Mouse (Mus musculus) forebrain, postnatal 0 days (tissue): ENCODE data around the gene Psme2. TPM values are rescaled to one million over a fixed set of nuclear protein-coding genes. Genes with fewer than 3 reads are reported as not detected.
A peak's percentile ranks its signal among the peaks of the same experiment; 100 is the strongest.

Source experiments
- ATAC-seq: fragments of 200-750 bp; cut with Nextera tagmentation; 2 replicates; pipeline ENCODE4 v1.8.0; 2017; ENCODE audit warnings: mild to moderate bottlenecking, moderate library complexity
- DNase-seq: peaks from one replicate; pipeline ENCODE4 v3.0.0-alpha.2; 2015
- H3K27ac ChIP-seq: fragments of 300-500 bp; sonication (generic); 2 replicates; pipeline ENCODE4 v1.5.1; 2014; ENCODE audit warnings: low read depth, mild to moderate bottlenecking, antibody characterized with exemption, low read length, moderate library complexity, mixed read lengths
- H3K27me3 ChIP-seq: fragments of 300-500 bp; sonication (generic); 2 replicates; pipeline ENCODE4 v1.6.1; 2014; ENCODE audit warnings: mild to moderate bottlenecking, low read length, mixed read lengths; ENCODE audit not compliant: insufficient read depth
- H3K36me3 ChIP-seq: fragments of 300-500 bp; sonication (generic); 2 replicates; pipeline ENCODE4 v1.6.1; 2014; ENCODE audit warnings: mild to moderate bottlenecking, moderate library complexity; ENCODE audit not compliant: insufficient read depth
- H3K4me1 ChIP-seq: fragments of 300-500 bp; sonication (generic); 2 replicates; pipeline ENCODE4 v1.6.1; 2014; ENCODE audit warnings: antibody characterized with exemption; ENCODE audit not compliant: insufficient read depth
- H3K4me2 ChIP-seq: fragments of 300-500 bp; sonication (generic); 2 replicates; pipeline ENCODE4 v1.6.1; 2014; ENCODE audit warnings: low read depth, mild to moderate bottlenecking, moderate library complexity
- H3K4me3 ChIP-seq: fragments of 300-500 bp; sonication (generic); 2 replicates; pipeline ENCODE4 v1.5.1; 2014; ENCODE audit warnings: low read depth, low read length, mixed read lengths
- H3K9ac ChIP-seq: fragments of 300-500 bp; sonication (generic); 2 replicates; pipeline ENCODE4 v1.6.1; 2014; ENCODE audit warnings: mild to moderate bottlenecking
- H3K9me3 ChIP-seq: fragments of 300-500 bp; sonication (generic); 2 replicates; pipeline ENCODE4 v1.6.1; 2016; ENCODE audit warnings: low read length
- CTCF ChIP-seq: sonication (generic); IDR thresholded peaks from 2 replicates; pipeline ENCODE4 v1.5.1; 2016; ENCODE audit warnings: antibody characterized with exemption, control low read depth, low read depth
- WGBS: fragments of 180-500 bp; shearing (Covaris S2); extraction: QIAGEN DNeasy Blood & Tissue Kit; methylation state at CpG from one replicate; pipeline ENCODE4 v1.1.7; 2014; 5-methylcytosine and 5-hydroxymethylcytosine counted together
- polyA plus RNA-seq: library from polyadenylated mRNA; unstranded; fragments of >200 nt; fragmentation: Nextera tagmentation; extraction: Ambion mirVana; gene quantifications from 2 replicates; pipeline ENCODE4 v1.2.1, GENCODE M21; 2015
- total RNA-seq: library from RNA; depleted of rRNA; stranded (reverse); fragments of >200 nt; gene quantifications from 2 replicates; pipeline ENCODE4 v1.2.3, GENCODE M21; 2014

Gene Psme2
- total and polyA plus RNA-seq, 2 experiments from 2014 or later = 76.2 to 171 TPM

DNA sequence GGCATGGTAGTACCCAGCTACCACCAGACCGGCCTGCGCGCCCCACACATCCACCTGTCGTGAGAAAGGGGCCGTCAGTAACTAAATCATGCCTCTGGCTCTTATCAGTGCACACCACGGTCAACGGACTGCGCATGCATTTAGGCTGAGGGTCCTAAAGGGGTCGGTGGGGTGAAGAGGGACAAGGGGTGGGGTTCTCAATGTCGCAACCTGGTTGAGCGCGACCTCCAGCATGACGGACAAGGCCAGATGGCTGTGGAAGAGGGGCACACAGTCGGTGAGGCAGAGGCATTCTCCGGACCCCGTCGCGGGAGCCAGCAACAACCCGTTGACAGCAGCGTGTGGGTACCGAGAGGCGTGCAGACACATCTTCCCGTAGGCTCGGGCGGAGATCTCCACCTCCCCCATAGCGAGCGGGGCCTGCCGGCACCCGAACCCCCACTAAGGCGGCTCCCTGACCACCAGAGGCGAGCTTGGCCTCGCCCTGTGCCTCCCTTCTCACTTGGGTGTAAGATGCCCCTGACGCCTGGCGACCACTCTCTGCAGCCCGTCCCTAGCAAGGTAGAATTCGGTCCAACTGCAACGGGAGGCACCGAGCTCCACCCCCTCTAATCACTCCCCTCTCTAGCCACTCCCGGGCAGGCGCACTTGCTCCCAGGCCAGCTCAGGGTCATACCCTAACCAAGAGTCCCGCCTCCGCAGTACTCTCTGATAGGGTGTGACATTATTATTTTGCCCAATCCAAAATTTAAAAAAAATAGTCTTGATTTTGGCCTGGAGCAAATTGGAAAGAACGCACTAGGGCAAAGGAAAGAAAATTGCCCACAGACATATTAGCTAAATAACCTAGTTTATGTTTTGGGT, 6.0 kb downstream of the Psme2 start, which contains the start of gene Emc9:
Gene Emc9 (minus strand): TSS at position 601 of the 864 bp plus-strand sequence.
- peak within 1 kb of the TSS; percentile 68 for H3K4me2 ChIP-seq
- no peaks in the 10 kb centered on the region for H3K27me3 ChIP-seq
- peak; percentile 89 for ATAC-seq
- H3K9me3 ChIP-seq = no peaks in the 10 kb centered on the region
- WGBS = 5% methylated on average over 43 of the region's 43 CpGs
- H3K27ac ChIP-seq = 0 out of 2 replicates have a peak within 1 kb of the TSS, but pooled peaks have one; percentile 3
- H3K4me3 ChIP-seq = peak within 1 kb of the TSS; percentile 48
- no peak for DNase-seq
- H3K9ac ChIP-seq = peak within 1 kb of the TSS; percentile 60
- TF ChIP-seq CTCF = no peak
- peaks cover 2% of the 10 kb centered on the region; the same call in 1 of the 2 replicates for H3K4me1 ChIP-seq
- peaks cover 17% of the 10 kb centered on the region for H3K36me3 ChIP-seq

DNA sequence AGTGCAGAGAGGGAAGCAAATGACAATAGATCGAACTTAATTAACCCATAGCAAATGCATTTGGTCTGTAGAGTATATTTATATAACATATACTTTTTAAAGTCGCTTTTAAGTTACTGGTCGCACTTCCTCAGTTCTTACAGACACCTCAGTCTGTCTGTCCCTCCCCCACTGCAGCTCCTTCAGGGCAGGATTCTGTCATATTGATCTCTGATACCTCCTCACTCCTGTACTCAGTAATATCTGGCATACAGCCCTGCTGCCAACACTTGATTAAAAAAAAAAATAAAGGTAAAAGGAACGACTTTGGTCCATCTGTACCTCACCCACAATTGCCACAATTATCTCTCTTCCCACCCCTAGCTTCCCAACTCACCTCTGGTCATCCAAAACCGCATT, 6.6 kb downstream of the Psme2 start:
- no peak for TF ChIP-seq CTCF
- ATAC-seq (0 out of 2 replicates have a peak, but pooled peaks have one; percentile 2), DNase-seq (no peak)
- H3K9me3 ChIP-seq = no peaks in the 10 kb centered on the region
- no peaks in the 10 kb centered on the region for H3K27me3 ChIP-seq
- peak overlapping the region; percentile 60 for H3K9ac ChIP-seq
- peaks cover 19% of the 10 kb centered on the region for H3K36me3 ChIP-seq
- no peaks in the 10 kb centered on the region for H3K4me1 ChIP-seq
- no peak overlapping the region for H3K27ac ChIP-seq
- H3K4me2 ChIP-seq = peak overlapping the region; percentile 68
- 42% methylated on average over 5 of the region's 5 CpGs for WGBS
- peak overlapping the region; percentile 48 for H3K4me3 ChIP-seq

- DNase-seq (no peak), ATAC-seq (no peak)
- 73% methylated on average over 9 of the region's 9 CpGs for WGBS
- H3K4me2 ChIP-seq = no peak overlapping the region
- H3K9me3 ChIP-seq = no peaks in the 10 kb centered on the region
- TF ChIP-seq CTCF = peak; percentile 36
- H3K4me1 ChIP-seq = no peaks in the 10 kb centered on the region; the same call in 1 of the 2 replicates
- H3K27ac ChIP-seq = no peak overlapping the region
- no peaks in the 10 kb centered on the region for H3K27me3 ChIP-seq
- peaks cover 19% of the 10 kb centered on the region for H3K36me3 ChIP-seq
- no peak overlapping the region for H3K4me3 ChIP-seq
- no peak overlapping the region for H3K9ac ChIP-seq
Measured at GRCm38 (mm10) chr14:55581981-55582681, 8.8 kb downstream of the Psme2 start.

DNA sequence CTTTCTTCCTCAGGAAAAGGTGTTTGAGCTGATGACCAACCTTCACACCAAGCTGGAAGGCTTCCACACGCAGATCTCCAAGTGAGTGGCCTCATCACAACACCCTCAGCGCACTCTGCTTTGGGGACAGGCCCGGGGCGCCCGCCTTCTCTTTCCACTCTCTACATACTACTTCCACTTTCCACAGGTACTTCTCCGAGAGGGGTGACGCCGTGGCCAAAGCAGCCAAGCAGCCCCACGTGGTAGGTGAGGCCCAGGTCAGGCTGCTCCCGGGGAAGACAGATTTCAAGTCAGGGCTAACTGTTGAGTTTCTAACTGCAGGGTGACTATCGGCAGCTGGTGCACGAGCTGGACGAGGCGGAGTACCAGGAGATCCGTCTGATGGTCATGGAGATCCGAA, 10.2 kb downstream of the Psme2 start:
- no peak for DNase-seq
- no peaks in the 10 kb centered on the region for H3K9me3 ChIP-seq
- peaks cover 19% of the 10 kb centered on the region for H3K36me3 ChIP-seq
- no peaks in the 10 kb centered on the region for H3K27me3 ChIP-seq
- TF ChIP-seq CTCF = no peak
- no peaks in the 10 kb centered on the region; the same call in 1 of the 2 replicates for H3K4me1 ChIP-seq
- ATAC-seq = no peak
- no peak overlapping the region for H3K4me2 ChIP-seq
- H3K4me3 ChIP-seq = no peak overlapping the region
- H3K9ac ChIP-seq = no peak overlapping the region
- WGBS = 94% methylated on average over 16 of the region's 16 CpGs
- no peak overlapping the region for H3K27ac ChIP-seq

DNA sequence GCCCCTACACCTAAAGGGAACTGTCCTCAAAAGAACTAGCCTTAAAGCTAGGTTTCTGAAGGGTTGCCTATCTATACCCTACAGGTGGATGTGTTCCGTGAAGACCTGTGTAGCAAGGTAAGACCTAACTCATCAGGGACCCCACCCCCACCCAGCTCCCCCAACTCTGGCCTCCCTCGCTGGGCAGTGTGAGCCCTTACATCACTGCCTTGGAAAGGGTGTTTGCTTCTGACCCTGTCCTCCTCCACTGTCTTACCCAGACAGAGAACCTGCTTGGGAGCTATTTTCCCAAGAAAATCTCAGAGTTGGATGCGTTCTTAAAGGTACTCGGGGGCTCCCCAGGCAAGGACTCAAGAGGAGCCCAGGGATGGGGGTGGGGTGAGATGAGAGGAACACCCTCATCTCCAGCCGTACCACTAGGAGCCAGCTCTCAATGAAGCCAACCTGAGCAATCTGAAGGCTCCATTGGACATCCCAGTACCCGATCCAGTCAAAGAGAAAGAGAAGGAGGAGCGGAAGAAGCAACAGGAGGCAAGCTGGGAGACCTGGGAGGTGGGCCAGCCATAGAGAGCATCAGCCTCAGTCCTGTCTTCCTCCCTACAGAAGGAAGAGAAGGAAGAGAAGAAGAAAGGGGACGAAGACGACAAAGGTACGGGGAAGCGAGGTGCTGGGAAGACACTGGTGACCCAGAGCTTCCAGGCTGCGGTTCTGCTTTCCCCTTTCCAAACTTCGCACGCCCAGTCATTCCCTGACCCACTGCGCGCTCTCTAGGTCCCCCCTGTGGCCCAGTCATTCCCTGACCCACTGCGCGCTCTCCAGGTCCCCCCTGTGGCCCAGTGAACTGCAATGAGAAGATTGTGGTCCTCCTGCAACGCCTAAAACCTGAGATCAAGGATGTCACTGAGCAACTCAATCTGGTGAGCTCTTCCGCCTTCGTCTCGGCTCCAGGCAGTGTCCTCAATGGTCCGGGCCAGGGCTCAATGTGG, 11.1 kb downstream of the Psme2 start:
- 87% methylated on average over 23 of the region's 23 CpGs for WGBS
- Histone ChIP-seq H3K27ac (no peak overlapping the region), H3K4me3 (no peak overlapping the region), H3K4me2 (no peak overlapping the region), H3K27me3 (no peaks in the 10 kb centered on the region), H3K9ac (no peak overlapping the region), H3K9me3 (no peaks in the 10 kb centered on the region), H3K36me3 (peaks cover 19% of the 10 kb centered on the region), H3K4me1 (no peaks in the 10 kb centered on the region; the same call in 1 of the 2 replicates)
- ATAC-seq = no peak
- TF ChIP-seq CTCF = no peak
- no peak for DNase-seq

GRCm38 (mm10) chr14:55578668-55579269, 12.1 kb downstream of the Psme2 start:
- TF ChIP-seq CTCF = no peak
- Histone ChIP-seq H3K9ac (peak overlapping the region; percentile 76), H3K27ac (peak overlapping the region; percentile 82), H3K4me1 (no peaks in the 10 kb centered on the region; the same call in 1 of the 2 replicates), H3K4me2 (peak overlapping the region; percentile 73), H3K9me3 (no peaks in the 10 kb centered on the region), H3K4me3 (peak overlapping the region; percentile 54), H3K27me3 (no peaks in the 10 kb centered on the region), H3K36me3 (peaks cover 19% of the 10 kb centered on the region)
- no peak for DNase-seq
- ATAC-seq = no peak; the same call in 1 of the 2 replicates
- WGBS = 31% methylated on average over 6 of the region's 6 CpGs
